Mouse (Mus musculus) intestine, embryonic 14.5 days (tissue): ENCODE measurements around the gene Samsn1. TPM values are rescaled to one million over a fixed set of nuclear protein-coding genes. Genes with fewer than 3 reads are reported as not detected.

ENCODE experiments used
- ATAC-seq: fragments of 200-750 bp; cut with Nextera tagmentation; replicated peaks from 2 replicates; pipeline ENCODE4 v1.8.0; 2017; ENCODE audit warnings: low read depth, moderate number of reproducible peaks, moderate TSS enrichment, moderate library complexity; ENCODE audit not compliant: low FRiP score, low TSS enrichment
- DNase-seq: peaks from one replicate; pipeline ENCODE4 v3.0.0-alpha.2; 2018; ENCODE audit warnings: low spot score
- H3K27ac ChIP-seq: fragments of 300-500 bp; sonication (generic); 2 replicates; pipeline ENCODE4 v1.5.1; 2014; ENCODE audit warnings: low read depth, mild to moderate bottlenecking, control low read depth
- H3K27me3 ChIP-seq: fragments of 300-500 bp; sonication (generic); replicated peaks from 2 replicates; pipeline ENCODE4 v1.6.1; 2014; ENCODE audit warnings: low read length, control low read depth; ENCODE audit not compliant: control insufficient read depth, insufficient read depth
- H3K36me3 ChIP-seq: fragments of 300-500 bp; sonication (generic); 2 replicates; pipeline ENCODE4 v1.6.1; 2014; ENCODE audit warnings: low read length, control low read depth; ENCODE audit not compliant: control insufficient read depth, insufficient read depth
- H3K4me1 ChIP-seq: fragments of 300-500 bp; sonication (generic); replicated peaks from 2 replicates; pipeline ENCODE4 v1.6.1; 2014; ENCODE audit warnings: low read length, control low read depth, mixed read lengths; ENCODE audit not compliant: control insufficient read depth, insufficient read depth
- H3K4me2 ChIP-seq: fragments of 300-500 bp; sonication (generic); 2 replicates; pipeline ENCODE4 v1.6.1; 2014; ENCODE audit warnings: low read length
- H3K4me3 ChIP-seq: fragments of 300-500 bp; sonication (generic); 2 replicates; pipeline ENCODE4 v1.5.1; 2014; ENCODE audit warnings: low read depth, low read length, control low read depth, mixed read lengths
- H3K9ac ChIP-seq: fragments of 300-500 bp; sonication (generic); 2 replicates; pipeline ENCODE4 v1.6.1; 2014; ENCODE audit warnings: mild to moderate bottlenecking, low read length
- H3K9me3 ChIP-seq: fragments of 300-500 bp; sonication (generic); 2 replicates; pipeline ENCODE4 v1.6.1; 2016; ENCODE audit warnings: low read length, control low read depth; ENCODE audit not compliant: control insufficient read depth
- WGBS: fragments of 180-500 bp; shearing (Covaris S2); extraction: QIAGEN DNeasy Blood & Tissue Kit; methylation state at CpG from one replicate; pipeline ENCODE4 v1.1.7; 2014; 5-methylcytosine and 5-hydroxymethylcytosine counted together
- polyA plus RNA-seq: library from polyadenylated mRNA; unstranded; fragments of >200 nt; fragmentation: Nextera tagmentation; extraction: Ambion mirVana; gene quantifications from 2 replicates; pipeline ENCODE4 v1.2.1, GENCODE M21; 2014

Gene Samsn1
- 2.0 and 2.9 TPM in 2 replicates for polyA plus RNA-seq

DNA sequence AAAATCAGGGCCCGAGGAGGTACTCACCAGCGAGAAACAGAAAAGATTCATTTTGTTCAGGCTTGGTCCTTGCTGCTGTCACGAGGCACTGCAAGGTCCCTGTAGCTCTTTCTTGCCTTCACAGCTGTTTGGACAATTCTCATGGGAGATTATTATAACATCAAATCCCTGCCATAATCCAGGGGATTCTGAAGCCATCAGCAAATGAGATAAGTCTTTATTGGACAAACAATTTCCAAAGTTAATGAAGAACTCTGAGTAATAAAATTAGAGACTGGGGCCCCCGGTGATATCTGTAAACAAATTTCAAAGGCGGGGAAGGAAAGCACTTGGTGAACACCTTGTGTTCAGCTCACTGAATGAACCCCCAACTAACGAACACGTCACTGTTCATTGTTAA is at the start of gene Samsn1:
Gene Samsn1, minus strand, starts transcription at position 101 of the 400 bp plus-strand sequence.
- Histone ChIP-seq H3K27me3 (no peaks in the 10 kb centered on the region), H3K9ac (no peak within 1 kb of the TSS), H3K36me3 (no peaks in the 10 kb centered on the region), H3K27ac (no peak within 1 kb of the TSS), H3K9me3 (no peaks in the 10 kb centered on the region), H3K4me3 (no peak within 1 kb of the TSS), H3K4me2 (no peak within 1 kb of the TSS), H3K4me1 (no peaks in the 10 kb centered on the region)
- DNase-seq (no peak), ATAC-seq (no peak)
- 72% methylated on average over 7 of the region's 7 CpGs for WGBS

DNA sequence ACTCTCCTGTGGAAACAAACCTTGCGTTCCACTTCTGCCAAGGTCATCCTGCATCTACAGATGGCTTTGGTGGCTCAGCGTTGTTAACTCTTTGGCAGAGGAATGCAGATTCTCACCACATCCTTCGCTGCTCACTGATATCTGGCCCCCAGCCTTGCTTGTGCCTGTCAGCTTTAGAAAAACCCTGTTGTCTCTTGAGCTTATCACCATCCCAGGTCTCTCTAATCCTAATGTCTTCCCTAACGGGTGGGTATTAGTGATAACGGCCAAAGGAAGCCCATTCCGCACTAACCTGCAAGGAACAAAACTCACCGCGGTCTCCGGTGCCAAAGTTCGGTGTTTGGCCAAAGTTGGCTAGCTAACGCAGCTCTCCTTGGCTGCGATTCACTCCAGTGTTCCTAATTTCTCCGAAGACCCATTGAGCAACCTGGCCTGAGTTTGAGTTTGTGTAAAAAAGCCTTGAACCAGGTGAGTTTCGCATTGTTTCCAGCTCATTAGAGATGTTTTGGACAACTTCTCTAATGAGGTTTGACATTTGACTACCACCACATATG is 44.1 kb upstream of the Samsn1 start:
- no peaks in the 10 kb centered on the region for H3K36me3 ChIP-seq
- H3K4me1 ChIP-seq = no peaks in the 10 kb centered on the region
- H3K9me3 ChIP-seq = no peaks in the 10 kb centered on the region
- no peaks in the 10 kb centered on the region for H3K27me3 ChIP-seq
- H3K9ac ChIP-seq = no peak overlapping the region
- no peak overlapping the region for H3K4me3 ChIP-seq
- ATAC-seq (no peak), DNase-seq (no peak)
- H3K4me2 ChIP-seq = no peak overlapping the region
- no peak overlapping the region for H3K27ac ChIP-seq
- WGBS = 91% methylated on average over 14 of the region's 14 CpGs

DNA sequence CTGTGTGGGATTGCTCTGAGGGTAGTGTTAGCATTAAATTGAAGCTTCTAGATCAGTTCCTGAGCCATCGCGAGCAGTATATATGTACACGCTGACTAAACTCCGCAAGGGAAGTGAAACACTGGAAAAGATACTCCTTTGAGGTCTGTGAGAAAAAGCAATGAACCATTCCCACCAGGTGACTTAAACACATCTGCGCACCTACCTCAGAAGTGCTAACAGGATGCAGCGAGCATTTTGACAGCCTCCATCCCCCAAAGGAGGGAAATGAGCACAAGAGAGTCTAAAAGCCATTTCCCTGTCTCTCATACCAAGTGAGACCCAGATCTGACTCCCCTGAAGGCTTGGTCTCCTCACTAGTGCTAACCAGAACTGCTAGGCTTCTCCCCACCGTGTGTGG is 32.9 kb upstream of the Samsn1 start:
- 96% methylated on average over 7 of the region's 7 CpGs for whole genome bisulfite sequencing

DNA sequence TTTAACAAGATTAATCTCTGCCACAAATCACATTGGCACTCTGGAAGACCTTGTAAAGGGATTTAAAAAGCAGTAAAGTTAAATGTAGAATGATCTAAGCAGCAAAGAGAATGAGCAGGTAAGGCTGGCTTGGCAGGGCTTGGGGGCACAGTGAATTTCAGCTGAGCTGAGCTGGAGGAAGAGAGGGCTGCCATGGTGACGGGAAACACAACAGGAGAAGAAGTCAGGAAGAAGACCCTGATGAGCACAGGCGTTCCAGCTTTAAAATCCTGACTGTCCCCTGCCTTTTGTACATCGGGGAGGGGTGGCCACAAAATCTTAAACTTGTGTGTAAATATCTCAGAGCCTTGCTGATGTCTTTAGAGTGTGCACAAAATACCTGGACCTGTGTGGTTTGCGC is 32.0 kb upstream of the Samsn1 start:
- ATAC-seq (no peak), DNase-seq (no peak)
- H3K9me3 ChIP-seq = no peaks in the 10 kb centered on the region
- H3K4me1 ChIP-seq = no peaks in the 10 kb centered on the region
- H3K27me3 ChIP-seq = no peaks in the 10 kb centered on the region
- H3K36me3 ChIP-seq = no peaks in the 10 kb centered on the region
- H3K4me3 ChIP-seq = no peak overlapping the region
- no peak overlapping the region for H3K27ac ChIP-seq
- H3K4me2 ChIP-seq = no peak overlapping the region
- WGBS = 79% methylated on average over 4 of the region's 4 CpGs
- H3K9ac ChIP-seq = no peak overlapping the region

More for the DNA sequence above, 32.9 kb upstream of the Samsn1 start:
- Histone ChIP-seq H3K36me3 (no peaks in the 10 kb centered on the region), H3K4me2 (no peak overlapping the region), H3K27me3 (no peaks in the 10 kb centered on the region), H3K9me3 (no peaks in the 10 kb centered on the region), H3K27ac (no peak overlapping the region), H3K4me3 (no peak overlapping the region), H3K9ac (no peak overlapping the region), H3K4me1 (no peaks in the 10 kb centered on the region)
- no peak for DNase-seq
- ATAC-seq = no peak

DNA sequence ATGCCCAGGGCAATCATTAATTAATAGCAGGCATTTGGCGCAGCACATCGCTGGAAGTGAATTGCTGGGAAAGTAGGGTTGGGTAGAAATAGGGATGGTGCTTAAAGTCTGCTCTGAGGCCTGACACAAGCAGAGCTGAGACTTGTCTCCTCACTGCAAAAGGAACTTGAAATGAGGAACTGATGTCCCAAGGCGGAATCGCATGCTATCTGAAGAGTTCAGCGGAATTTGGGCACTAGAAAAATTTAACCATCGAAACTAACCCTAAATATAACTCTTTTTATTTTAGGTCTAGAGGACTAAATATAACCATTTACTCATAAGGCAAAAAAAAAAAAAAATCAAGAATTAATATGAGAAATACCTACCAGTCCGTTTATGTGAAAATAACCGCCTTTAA is 31.5 kb upstream of the Samsn1 start:
- Histone ChIP-seq H3K4me1 (no peaks in the 10 kb centered on the region), H3K27ac (no peak overlapping the region), H3K9me3 (no peaks in the 10 kb centered on the region), H3K4me2 (no peak overlapping the region), H3K27me3 (no peaks in the 10 kb centered on the region), H3K36me3 (no peaks in the 10 kb centered on the region), H3K4me3 (no peak overlapping the region), H3K9ac (no peak overlapping the region)
- no peak for DNase-seq
- no peak for ATAC-seq
- 90% methylated on average over 8 of the region's 8 CpGs for WGBS

DNA sequence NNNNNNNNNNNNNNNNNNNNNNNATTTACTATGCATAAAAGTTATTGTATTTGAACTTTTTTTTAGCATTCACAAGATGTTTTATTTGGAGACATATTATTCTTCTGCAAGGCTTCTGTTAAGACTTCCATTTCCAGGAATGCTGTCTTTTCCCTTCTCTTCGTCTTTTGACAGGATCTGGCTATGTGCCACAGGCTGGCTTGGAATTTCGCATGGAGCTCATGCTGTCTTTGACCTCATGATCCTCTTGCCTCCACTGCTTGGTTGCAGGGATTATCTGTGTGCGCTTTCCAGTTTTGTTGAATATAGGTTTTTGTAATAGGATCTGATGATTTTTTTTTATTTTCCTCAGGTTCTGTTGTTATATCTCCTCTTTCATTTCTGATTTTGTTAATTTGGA is 25.0 kb upstream of the Samsn1 start:
- Histone ChIP-seq H3K9me3 (no peaks in the 10 kb centered on the region), H3K27me3 (no peaks in the 10 kb centered on the region), H3K36me3 (no peaks in the 10 kb centered on the region), H3K4me3 (no peak overlapping the region), H3K4me1 (no peaks in the 10 kb centered on the region), H3K9ac (no peak overlapping the region), H3K27ac (no peak overlapping the region), H3K4me2 (no peak overlapping the region)
- ATAC-seq (no peak), DNase-seq (no peak)
- WGBS = 54% methylated on average over 3 of the region's 3 CpGs

DNA sequence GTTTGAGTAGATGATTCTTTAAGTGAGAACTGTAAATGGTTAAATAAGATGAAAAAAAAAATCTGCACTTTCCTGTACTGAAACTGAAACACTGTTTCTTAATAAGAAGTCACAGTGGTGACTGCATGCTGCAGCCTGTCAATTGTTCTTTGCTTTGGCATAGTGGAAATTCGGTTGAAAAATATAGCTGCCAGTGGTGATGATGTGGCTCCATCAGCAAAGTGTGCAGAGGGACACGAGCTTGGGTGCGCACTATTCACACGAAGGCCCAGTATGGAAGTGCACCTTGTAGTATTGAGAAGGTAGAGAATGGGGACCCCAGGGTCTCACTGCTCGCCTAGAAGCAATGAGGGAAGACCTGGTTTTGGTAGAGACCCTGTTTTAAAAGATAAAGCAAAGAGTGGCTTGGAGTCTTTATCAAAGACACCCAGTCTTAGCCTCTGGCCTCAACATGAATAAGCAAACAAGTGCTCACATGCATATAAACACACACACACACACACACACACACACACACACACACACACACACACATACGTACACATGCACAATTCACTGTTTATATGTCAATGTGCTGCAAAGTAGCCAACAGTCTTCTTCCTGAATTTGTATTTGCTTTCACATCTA is 18.4 kb upstream of the Samsn1 start:
- no peak for DNase-seq
- no peaks in the 10 kb centered on the region for H3K27me3 ChIP-seq
- H3K9me3 ChIP-seq = no peaks in the 10 kb centered on the region
- no peaks in the 10 kb centered on the region for H3K4me1 ChIP-seq
- WGBS = 86% methylated on average over 6 of the region's 6 CpGs
- H3K4me3 ChIP-seq = no peak overlapping the region
- no peaks in the 10 kb centered on the region for H3K36me3 ChIP-seq
- no peak overlapping the region for H3K4me2 ChIP-seq
- no peak for ATAC-seq
- H3K9ac ChIP-seq = no peak overlapping the region
- no peak overlapping the region for H3K27ac ChIP-seq

DNA sequence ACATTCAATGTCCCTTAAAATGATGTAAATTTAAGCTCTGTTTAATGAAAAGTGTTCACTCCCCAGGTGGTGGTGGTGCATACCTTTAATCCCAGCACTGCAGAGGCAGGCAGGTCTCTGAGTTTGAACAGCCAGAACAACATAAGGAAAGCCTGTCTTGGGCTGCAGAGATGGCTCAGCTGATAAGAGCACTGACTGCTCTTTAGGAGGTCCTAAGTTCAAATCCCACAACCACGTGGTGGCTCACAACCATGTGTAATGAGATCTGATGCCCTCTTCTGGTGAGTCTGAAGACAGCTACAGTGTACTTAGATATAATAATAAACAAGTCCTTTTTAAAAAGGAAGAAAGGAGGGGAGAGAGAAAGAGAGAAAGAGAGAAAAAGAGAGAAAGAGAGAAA is 2.9 kb downstream of the Samsn1 start:
- Histone ChIP-seq H3K9ac (no peak overlapping the region), H3K27me3 (no peaks in the 10 kb centered on the region), H3K4me2 (no peak overlapping the region), H3K4me3 (no peak overlapping the region), H3K27ac (no peak overlapping the region), H3K4me1 (no peaks in the 10 kb centered on the region), H3K9me3 (no peaks in the 10 kb centered on the region), H3K36me3 (no peaks in the 10 kb centered on the region)
- WGBS = 53% methylated on average over 1 of the region's 1 CpGs
- ATAC-seq = no peak
- no peak for DNase-seq

DNA sequence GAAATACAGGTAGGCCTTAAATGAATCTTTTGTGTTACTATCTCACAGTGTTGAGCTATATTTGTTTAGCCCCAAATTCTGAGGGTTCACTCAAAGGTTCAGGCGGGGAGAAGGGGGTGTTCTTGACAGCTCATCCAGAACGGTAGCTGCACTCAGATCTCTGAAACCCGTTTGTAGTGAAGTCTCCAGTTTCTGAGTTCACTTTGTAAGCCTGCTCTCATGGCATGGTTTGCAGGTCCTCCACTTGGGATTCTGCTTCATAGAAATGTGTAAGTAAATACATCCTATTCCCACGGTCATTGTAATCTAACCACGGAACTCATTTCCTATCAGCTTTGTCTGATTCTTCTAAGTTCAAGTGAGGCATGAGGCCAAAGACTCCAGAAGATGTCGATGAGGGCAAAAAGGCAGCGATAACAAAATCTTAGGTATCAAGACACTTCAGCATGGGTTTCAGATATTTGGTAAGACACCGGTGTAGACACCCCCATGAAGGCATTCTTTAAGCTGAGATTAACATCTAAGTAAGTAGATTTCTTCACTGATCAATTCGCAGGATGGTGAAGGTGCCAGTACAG is 18.2 kb downstream of the Samsn1 start:
- DNase-seq = no peak
- Histone ChIP-seq H3K36me3 (no peaks in the 10 kb centered on the region), H3K4me2 (no peak overlapping the region), H3K4me1 (no peaks in the 10 kb centered on the region), H3K9me3 (no peaks in the 10 kb centered on the region), H3K9ac (no peak overlapping the region), H3K27me3 (no peaks in the 10 kb centered on the region), H3K27ac (no peak overlapping the region), H3K4me3 (no peak overlapping the region)
- no peak for ATAC-seq
- 86% methylated on average over 9 of the region's 9 CpGs for WGBS
